Mouse (Mus musculus): ENCODE data around the gene Tbxa2r.

Tbxa2r gene

DNA sequence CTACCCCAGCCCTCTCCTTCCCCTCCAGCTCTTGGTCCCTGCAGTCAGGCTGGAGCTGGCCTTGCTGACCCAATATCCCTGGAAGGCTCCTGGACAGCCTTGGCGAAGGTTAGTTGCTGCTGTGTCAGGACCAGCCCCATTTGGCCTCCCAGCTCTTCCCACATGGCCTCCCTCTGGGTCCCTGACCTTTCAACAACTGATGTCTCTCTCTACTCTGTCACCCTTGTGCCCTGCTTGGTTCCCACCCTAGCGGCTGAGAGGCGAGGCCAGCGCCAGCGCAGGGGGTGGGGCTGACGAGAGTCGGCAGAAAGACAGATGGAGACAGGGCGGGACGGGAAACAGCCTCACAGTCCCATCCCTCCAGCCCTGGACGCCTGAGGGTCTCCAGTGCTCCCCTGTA lies at the start of gene Tbxa2r:
Gene Tbxa2r, plus strand, starts transcription at position 346 of the 400 bp plus-strand sequence.
- DNase-seq (ENCODE audit: low spot score in 2 of 2): no peak

DNA sequence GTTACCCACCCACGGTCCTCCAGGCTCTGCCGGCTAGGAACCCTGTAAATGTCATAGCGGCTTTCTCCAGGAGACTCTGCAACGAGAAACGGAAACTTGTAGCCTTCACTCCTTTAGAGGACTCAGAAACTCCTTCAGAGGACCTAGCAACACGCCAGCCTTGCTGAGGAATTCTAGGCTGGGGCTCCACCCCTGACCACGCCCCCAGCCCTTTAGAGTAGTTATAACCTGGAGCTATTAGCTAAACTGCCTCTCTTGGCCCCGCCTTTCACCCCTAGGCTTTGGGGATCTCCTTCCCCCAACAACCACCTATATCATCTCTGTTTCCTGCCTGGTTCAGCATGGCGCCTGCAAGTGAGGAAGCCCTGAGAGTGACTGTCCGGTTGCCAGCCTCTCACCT lies 49.0 kb upstream of the Tbxa2r start:
- no peak for DNase-seq (ENCODE audit: low spot score in 2 of 2)

DNA sequence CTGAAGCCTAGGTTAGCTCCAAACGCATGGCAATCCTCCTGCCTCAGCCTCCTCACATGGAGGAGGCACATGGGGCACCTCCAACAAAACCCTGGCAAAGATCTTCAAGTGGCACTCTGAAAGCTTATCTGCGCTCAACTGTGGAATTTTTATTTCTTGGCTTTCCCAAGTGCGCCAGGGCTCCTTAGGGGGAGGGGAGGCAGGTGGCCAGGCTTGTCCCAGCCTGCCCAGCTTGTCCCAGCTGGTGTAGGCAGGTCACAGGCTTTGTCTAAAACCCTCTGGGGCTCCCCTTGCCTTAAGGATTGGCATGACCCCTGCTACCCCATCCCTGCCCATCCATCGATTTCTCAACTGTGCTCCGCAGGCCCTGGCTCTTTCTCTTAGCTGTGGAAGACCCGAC lies 44.3 kb upstream of the Tbxa2r start:
- DNase-seq (ENCODE audit: low spot score in 2 of 2): no peak

DNA sequence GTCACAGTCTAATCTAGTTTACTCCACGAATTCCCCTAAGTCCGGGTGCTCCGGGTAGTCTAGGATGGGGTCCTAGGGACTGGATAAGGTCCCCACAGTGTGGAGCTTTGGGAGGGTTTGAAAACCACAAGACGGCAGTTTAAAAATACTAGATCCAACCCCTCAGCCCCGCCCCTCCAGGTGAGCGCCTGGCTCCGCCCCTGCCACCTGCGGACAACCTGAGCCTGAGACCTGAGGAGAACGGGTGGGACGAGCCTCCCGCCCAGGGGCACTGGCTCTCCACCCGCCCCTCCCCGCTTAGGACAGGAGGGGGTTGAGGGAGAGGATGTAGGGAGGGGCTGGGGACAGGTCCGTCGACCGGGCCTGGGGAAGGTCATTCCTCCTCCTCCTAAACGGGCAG lies 43.8 kb upstream of the Tbxa2r start:
- no peak for DNase-seq (ENCODE audit: low spot score in 2 of 2)

DNA sequence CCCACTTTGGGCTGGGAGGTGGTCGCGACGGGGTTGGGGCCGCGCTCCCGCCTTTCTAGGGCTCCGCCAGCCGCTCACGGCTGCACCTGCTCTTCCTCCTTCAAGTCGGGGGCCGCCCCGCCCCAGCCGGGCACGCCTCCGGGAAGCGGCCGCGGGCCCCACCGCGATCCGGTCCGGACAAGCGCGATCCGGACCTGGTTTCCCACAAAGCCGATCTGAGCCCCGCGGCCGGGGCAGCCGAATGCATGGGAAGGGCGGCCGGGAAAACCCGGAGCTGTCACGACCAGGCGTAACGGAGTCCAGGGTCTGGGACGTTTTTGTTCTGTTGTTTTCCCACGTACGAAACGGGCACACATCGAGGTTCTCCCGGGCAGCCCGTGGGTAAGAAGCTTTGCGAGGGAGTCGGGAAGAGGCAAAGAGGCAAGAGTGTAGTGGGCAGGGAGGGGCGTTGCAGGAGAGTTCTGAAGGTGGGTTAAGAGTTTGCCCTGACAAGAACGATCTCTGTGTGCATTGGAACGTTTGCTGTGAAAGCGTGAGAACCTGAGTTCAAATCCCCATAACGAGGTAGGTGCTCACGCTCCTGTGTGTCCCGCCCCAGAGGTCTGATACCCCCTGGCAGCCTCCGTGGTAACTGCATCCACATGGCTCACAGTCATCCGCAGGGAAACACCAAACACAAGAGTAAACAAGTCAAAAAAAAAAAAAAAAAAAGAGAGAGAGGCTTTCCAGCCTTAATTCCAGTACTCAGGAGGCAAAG lies 42.7 kb upstream of the Tbxa2r start:
- peak in 1 of 2 experiments; percentile 78 for DNase-seq (ENCODE audit: low spot score in 2 of 2)

DNA sequence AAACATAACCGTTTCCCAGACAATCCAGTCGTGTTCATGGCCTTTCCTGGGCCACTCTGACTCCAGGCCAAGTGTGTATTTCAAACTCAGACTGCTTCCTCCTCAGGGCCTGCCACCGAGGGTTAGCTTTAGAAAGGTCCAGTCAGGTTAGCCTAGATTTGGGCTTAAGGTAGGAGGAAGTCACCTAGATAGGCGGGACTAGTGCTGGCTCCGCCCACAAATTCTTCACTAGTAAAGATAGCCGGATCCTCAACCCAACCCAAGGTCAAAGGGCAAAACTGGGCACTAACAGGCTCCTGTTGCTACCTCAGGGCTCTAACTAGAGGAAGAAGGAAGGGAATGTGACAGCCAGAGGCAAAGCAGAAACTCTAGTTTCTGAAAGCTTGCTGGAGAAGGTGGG lies 41.9 kb upstream of the Tbxa2r start:
- no peak for DNase-seq (ENCODE audit: low spot score in 2 of 2)

DNA sequence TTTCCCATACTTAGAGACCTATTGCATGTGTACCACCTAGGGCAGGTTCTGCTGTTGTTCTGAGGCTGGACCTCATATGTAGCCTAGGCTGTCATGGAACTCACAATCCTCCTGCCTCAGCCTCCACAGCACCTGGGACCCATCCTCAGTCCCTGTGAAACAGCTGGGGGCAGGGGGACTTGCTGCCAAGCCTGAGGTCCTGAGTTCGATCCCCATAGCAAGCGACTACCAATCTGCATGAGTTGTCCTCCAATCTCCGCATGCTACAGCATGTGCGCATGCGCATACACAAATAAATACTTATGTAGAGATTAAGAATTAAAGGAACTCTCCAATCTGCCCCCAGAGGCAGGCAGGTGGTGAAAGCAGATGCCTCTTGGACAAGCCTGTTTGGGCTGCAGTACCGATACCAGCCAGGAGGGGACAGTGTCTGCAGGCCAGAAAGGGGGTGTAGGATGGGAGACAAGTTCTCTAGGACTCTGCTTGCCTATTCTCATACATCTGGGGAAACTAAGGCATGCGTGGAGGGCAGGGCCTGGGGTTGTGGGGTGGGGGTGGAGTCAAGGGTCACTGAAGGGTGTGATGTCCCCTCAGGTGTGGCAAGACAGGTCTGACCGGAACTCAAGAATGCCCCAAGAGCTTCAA lies 40.9 kb upstream of the Tbxa2r start:
- DNase-seq (ENCODE audit: low spot score in 2 of 2): no peak

DNA sequence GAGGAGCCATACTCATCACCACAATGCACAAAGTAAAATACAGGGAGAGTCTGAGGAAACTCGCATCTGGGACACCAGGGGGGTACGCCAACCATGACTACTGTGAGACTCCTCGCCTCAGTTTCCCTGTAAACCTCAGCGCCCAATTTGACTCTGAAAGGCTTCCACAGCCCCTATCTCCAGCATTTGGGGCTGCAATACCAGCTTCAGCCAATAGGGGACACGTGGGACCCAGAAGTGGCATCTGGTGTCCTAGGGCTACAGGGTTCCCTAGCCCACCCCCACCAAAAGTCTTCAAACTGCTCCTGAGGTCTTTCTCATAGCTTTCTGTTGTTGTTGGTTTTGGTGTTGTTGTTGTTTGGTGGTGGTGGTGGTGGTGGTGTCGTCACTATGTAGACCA lies 39.9 kb upstream of the Tbxa2r start:
- DNase-seq (ENCODE audit: low spot score in 2 of 2): no peak

DNA sequence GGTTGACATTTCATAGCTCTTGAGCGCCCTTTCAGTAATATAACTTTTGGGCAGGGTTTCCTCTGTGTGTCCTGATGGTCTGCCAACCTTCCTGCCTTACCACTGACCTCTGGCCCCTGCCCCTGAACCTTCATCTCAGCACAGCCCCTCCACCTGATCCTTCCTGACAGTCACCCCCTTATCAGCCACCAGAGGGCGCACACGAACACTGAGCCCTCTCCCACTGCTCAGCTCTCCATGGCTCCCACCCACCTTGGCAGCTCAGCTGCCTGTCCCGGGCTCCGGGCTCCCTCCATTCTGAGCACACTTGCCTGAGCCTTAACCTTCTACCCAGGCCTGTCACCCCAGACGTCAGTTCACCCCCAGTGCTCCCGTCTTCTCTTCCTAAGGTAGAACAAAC lies 39.3 kb upstream of the Tbxa2r start:
- DNase-seq (ENCODE audit: low spot score in 2 of 2): no peak

DNA sequence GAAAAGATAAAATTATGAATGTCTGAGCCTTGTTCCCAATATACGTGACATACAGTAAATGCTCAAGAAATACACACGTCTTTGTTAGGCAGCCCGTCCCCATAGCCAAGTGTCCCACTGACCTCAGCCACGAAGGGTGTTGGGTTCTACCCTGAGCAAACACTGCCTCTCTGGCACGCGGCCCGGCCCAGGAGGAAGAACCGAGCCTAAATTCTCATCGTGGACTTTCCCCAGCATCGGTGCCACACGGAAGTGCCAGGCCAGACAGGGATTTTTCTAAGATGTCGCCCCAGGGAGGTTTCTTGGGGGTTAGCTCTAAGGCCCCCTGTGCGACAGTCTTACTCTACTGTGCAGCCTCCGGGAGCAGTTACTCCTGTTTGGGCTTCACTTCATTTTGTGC lies 38.7 kb upstream of the Tbxa2r start:
- DNase-seq (ENCODE audit: low spot score in 2 of 2): no peak

DNA sequence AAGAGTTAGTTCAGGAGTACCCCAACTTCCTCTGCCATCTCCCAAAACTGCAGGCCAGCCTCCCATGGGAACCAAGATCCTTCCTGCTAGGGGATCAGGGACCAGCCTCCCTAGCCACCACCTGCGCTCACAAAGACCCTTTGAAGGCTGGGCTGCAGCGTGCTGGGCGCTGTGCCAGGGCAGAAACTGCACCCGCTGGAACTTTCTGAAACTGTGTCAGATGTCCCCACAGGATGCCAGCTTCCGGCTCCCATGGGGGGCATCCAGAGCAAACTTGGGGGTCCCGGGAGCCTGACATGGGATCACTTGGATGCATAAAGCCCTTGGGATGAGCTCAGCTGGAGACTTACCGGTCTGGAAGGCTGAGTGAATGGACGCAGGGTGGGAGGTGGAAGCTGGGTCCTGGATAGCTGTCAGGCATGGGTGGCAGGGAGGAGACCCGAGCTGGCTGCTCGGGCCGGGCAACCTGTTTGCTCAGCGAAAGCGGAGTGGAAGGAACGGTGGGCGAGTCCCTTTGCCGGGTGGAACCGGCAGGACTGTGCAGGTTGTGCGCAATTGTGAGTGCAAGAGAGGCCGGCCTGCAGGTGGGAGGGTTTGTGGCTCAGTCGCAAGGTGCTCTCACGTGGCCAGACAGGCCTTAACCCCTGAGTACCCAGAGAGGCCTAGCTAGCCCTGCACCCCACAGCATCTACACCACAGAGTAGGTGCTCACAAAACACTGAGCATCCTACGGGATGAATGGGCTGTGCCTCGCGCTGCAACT lies 37.7 kb upstream of the Tbxa2r start:
- no peak for DNase-seq (ENCODE audit: low spot score in 2 of 2)

DNA sequence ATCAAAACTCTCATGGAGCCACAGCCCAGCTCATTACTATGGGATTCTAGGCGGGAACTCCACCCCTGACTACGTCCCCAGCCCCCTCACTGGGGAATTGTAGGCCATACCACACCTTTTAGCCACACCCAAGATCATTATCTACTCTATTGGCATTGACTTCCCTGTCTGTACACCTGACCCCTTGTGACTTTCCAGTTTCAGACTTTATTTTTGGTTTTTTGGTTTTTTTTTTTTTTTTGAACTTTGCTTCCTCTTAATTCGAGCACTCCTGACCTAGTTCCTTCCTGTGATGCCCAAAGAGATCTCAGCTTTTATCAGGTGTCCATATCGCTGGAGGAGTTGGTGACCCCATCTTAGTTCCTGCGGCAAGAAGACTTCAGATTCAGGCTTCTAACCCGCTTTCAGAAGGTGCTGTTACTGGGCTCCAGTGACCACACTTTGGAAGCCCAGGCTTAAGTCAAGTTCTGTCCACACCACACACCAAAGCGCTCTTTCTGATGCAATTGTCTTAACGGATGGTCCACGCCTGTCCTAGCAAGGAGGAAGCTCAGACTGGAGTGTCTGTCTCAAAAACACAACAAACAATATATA lies 36.9 kb upstream of the Tbxa2r start, which contains the start of gene Tjp3:
Gene Tjp3, minus strand, starts transcription at position 71 of the 594 bp plus-strand sequence.
- no peak for DNase-seq (ENCODE audit: low spot score in 2 of 2)

DNA sequence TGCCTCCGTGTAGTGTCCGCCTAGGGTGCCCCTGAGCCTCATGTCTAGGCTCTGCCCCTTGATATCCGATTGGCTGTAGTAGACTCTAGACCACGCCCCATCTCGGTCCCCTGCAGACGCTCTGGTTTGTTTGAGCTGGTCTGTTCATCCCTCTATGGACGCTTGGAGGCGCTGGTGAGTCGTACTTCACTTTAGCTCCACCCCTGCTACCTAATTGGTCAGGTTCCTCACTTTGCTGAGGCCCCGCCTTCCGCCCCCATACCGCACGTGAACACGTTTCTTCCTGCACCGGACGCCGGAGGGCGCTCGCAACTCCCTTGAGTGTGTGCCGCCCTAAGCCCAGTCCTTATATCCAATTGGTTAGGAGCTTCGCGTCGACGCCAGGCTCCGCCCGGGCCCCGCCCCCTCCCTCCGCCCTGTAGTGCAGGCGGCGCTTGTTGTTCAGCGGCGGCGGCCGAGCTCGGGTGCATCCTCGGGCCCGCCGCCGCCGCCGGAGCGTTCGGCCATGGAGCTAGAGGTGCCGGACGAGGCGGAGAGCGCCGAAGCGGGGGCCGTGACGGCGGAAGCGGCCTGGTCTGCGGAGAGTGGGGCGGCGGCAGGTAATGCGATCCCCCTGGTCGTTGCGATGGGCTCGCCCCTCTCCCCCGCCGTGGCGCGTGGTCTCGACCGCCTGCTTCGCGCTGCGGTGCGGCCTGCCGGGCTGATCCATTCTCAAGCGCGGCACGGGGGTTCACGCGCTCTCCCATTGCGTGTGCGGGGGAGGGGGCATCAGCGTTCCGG lies 35.8 kb upstream of the Tbxa2r start, which contains the start of gene Pip5k1c:
Gene Pip5k1c, plus strand, starts transcription at position 410 of the 780 bp plus-strand sequence.
- peak; percentile 100 for DNase-seq (ENCODE audit: low spot score in 2 of 2)

DNA sequence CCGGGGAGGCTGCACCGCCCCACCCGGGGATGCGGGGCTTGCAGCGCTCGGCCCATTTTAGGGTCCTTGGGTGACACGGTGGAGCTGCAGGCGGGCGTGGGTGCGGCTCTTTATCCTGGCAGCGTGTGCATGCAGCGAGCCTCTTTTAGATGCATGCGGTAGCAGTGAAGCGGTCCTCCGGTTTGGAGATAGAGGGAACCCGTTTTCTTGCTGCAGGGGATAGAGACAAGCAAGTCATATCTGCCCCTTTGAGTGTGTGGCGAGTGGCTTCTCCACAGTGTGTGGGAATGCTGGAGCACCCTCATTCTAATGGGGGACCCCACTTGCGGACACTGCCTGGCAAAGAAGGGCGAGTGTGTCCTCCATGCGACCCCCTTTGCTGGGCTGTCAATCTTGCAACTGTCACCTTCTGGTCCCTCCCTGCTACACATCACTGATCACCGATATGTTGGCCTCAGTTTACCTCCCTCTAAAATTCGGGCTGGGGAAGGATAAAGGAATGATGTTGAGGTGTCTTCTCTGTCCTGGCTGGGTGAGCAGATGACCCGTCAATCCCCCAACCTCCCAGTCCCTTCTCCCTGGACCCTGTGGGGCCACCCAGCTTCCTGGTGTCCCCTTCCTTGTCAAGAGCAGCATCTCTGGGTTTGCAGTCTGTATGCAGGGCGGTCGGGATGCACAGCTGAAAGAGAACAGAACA lies 35.0 kb upstream of the Tbxa2r start:
- DNase-seq (ENCODE audit: low spot score in 2 of 2): no peak

DNA sequence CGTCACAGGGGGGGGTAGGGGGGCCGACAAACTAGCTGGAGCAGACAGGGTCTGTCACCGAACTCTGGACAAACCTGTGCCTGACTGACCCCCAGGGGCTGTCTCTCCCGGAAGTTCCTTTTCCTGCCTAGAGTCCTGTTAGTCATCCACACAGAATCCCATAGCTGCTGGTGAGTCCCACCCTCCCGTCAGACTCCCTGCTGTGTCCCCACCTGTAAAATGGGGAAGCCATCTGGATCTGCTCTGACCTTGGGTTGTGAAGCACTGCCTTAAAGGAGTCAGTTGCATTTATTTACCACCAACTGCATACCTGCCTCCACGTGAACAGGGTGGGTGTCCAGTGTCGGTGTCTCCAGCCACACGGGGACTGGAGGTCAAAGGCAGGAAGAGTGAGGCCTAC lies 34.1 kb upstream of the Tbxa2r start:
- no peak for DNase-seq (ENCODE audit: low spot score in 2 of 2)

DNA sequence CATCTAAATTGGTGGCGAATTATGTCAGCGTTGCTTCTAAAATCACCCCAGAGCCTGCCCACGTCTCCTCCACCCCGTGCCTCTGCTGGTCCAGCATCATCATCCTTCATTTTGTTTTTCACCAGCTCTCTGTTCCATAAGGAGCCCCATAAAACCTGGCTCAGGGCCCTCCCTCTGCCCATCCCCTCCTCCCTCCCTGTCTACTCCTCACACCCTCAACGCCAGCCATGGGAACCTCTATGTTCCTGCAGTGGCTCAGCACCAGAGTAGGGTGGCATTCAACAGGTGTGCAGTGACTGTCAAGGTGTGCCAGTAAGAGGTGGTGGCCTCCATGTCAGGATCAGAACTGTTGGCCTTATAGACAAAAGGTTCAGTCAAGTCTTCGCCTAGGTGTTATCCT lies 33.3 kb upstream of the Tbxa2r start:
- DNase-seq (ENCODE audit: low spot score in 2 of 2): no peak

DNA sequence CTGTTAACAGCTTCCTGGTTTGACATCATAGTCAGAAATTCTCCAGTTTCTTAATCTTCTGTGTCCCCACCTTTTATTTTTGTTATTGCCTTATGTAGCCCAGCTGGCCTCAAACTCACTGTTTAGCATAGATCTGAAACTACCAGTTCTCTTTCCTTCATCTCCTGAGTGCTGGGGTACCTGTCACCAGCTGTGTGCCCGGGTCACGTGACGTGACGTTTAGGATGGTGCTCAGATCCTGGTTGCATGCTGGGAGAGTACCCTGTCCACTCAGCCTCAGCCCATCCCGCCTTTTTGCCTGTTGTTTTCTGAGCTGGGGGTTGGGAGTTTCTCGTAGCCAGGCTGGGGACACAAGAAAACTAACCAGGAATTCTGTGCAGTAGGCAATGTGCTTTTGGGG lies 31.3 kb upstream of the Tbxa2r start:
- DNase-seq (ENCODE audit: low spot score in 2 of 2): no peak

DNA sequence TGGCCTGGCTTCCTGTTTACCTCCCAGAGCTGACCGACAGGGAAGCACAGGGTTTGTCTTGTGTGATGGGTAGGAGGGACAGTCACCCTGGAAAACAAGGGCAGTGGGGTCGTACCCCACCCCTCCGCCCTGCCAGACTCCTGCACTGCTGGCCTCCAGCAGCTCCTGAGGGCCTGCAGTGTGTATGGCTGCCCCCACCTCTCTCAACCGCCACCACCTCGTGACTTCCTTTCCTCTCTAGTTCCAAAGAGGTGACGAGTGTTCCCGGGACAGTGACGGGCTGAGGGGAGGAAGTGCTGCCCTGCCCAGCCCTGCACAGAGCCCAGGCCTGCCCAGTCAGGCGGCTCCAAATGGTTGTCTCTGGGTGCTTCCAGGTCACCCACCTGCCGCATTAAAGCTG lies 30.7 kb upstream of the Tbxa2r start:
- no peak for DNase-seq (ENCODE audit: low spot score in 2 of 2)

DNA sequence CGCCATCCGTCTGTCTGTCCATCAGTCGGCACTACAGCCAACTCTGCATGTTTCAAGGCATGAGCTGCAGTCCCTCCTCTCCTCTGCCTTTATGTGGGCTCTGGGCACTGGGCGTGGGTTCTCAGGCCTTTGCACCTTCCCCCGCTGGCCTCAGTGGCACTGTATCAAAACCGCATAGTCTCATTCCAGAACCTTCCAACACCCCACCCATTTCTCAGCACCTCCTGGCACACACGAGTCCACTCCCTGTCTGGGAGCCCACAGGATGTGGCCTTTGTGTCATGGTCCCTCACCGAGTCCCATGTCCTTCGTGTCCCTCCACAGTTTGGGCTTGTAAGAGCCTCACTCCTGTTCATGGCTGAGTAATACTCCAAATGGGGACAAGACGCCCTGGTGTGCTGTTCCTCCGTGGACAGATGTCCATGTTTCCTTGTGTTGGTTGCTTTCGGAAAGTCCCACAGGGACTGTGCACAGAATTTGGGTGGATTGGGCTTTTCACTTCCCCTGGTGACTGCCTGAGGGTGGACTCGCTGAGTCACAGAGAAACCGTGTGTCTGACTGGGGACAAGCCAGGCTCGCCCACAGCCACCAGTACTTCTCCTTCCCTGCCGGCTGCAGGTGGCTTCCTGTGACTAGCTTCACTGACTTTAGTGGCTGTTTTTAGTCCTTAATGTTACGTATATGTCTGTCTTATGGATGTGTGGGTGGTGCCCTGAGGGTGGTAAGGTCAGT lies 30.0 kb upstream of the Tbxa2r start:
- peak in 1 of 2 experiments; percentile 83 for DNase-seq (ENCODE audit: low spot score in 2 of 2)
